Mouse (Mus musculus): ENCODE measurements around the gene Itga9. TPM values are rescaled to one million over a fixed set of nuclear protein-coding genes. Genes with fewer than 3 reads are reported as not detected.

The Itga9 gene
- polyA plus RNA-seq, 1 experiment, result 9.0 TPM

DNA sequence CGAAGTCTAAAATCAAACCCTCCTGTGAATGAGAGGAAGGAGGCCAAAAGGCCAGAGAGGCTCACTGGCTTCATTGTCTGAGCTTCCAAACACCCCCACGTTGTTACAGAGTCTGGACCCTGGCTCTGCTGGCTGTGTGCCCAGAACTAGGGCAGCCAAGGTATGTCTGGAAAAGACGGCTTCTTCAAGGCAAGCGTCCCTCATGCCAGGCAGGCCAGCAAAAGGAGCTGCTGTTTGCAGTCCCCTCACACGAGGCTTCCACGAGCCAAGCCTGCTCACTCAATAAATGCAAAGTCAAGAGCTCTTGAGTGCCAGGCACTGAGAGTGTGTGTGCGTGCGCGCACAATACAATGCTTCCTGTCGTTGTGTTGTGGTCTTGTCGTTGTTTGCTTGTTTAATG is 224.6 kb downstream of the Itga9 start:
- Histone ChIP-seq H3K27me3 (ENCODE audit: control insufficient read depth, insufficient read depth, low read length) (no peaks in the 10 kb centered on the region), H3K27ac (ENCODE audit: control insufficient read depth, insufficient read depth, low read length) (no peak overlapping the region), H3K36me3 (ENCODE audit: control insufficient read depth, insufficient read depth, low read length) (no peaks in the 10 kb centered on the region), H3K4me3 (ENCODE audit: control insufficient read depth, insufficient read depth, low read length) (no peak overlapping the region), H3K4me1 (replicated peaks; ENCODE audit: control insufficient read depth, insufficient read depth, low read length) (no peaks in the 10 kb centered on the region)
- no peak for DNase-seq
- WGBS, result 73% methylated on average over 11 of the region's 11 CpGs
- no peak for TF ChIP-seq POLR2A (IDR thresholded peaks at IDR 0.05; ENCODE audit: control insufficient read depth, extremely low read depth, insufficient read depth, low read length, poor library complexity)
- no peak for TF ChIP-seq CTCF (IDR thresholded peaks at IDR 0.05; ENCODE audit: borderline replicate concordance, control insufficient read depth, extremely low read depth, insufficient read depth, low read length, poor library complexity)

GRCm38 (mm10) chr9:118832533-118832932 is 226.0 kb downstream of the Itga9 start:
- Histone ChIP-seq H3K4me1 (replicated peaks; ENCODE audit: control insufficient read depth, insufficient read depth, low read length) (no peaks in the 10 kb centered on the region), H3K4me3 (ENCODE audit: control insufficient read depth, insufficient read depth, low read length) (no peak overlapping the region), H3K27me3 (ENCODE audit: control insufficient read depth, insufficient read depth, low read length) (no peaks in the 10 kb centered on the region), H3K36me3 (ENCODE audit: control insufficient read depth, insufficient read depth, low read length) (no peaks in the 10 kb centered on the region), H3K27ac (ENCODE audit: control insufficient read depth, insufficient read depth, low read length) (no peak overlapping the region)
- WGBS, result 54% methylated on average over 3 of the region's 3 CpGs
- no peak for DNase-seq
- TF ChIP-seq CTCF (IDR thresholded peaks at IDR 0.05; ENCODE audit: borderline replicate concordance, control insufficient read depth, extremely low read depth, insufficient read depth, low read length, poor library complexity) (no peak), POLR2A (IDR thresholded peaks at IDR 0.05; ENCODE audit: control insufficient read depth, extremely low read depth, insufficient read depth, low read length, poor library complexity) (no peak)

- H3K36me3 ChIP-seq (ENCODE audit: control insufficient read depth, insufficient read depth, low read length), result no peaks in the 10 kb centered on the region
- no peak overlapping the region for H3K4me3 ChIP-seq (ENCODE audit: control insufficient read depth, insufficient read depth, low read length)
- H3K4me1 ChIP-seq (replicated peaks; ENCODE audit: control insufficient read depth, insufficient read depth, low read length), result no peaks in the 10 kb centered on the region
- DNase-seq, result no peak
- H3K27me3 ChIP-seq (ENCODE audit: control insufficient read depth, insufficient read depth, low read length), result no peaks in the 10 kb centered on the region
- H3K27ac ChIP-seq (ENCODE audit: control insufficient read depth, insufficient read depth, low read length), result no peak overlapping the region
- WGBS, result 97% methylated on average over 8 of the region's 8 CpGs
- TF ChIP-seq CTCF (IDR thresholded peaks at IDR 0.05; ENCODE audit: borderline replicate concordance, control insufficient read depth, extremely low read depth, insufficient read depth, low read length, poor library complexity) (no peak), POLR2A (IDR thresholded peaks at IDR 0.05; ENCODE audit: control insufficient read depth, extremely low read depth, insufficient read depth, low read length, poor library complexity) (no peak)
Observed at GRCm38 (mm10) chr9:118833413-118833812, 226.9 kb downstream of the Itga9 start.

- Histone ChIP-seq H3K4me1 (replicated peaks; ENCODE audit: control insufficient read depth, insufficient read depth, low read length) (peaks cover 6% of the 10 kb centered on the region), H3K36me3 (ENCODE audit: control insufficient read depth, insufficient read depth, low read length) (no peaks in the 10 kb centered on the region), H3K4me3 (ENCODE audit: control insufficient read depth, insufficient read depth, low read length) (no peak overlapping the region), H3K27ac (ENCODE audit: control insufficient read depth, insufficient read depth, low read length) (no peak overlapping the region), H3K27me3 (ENCODE audit: control insufficient read depth, insufficient read depth, low read length) (no peaks in the 10 kb centered on the region)
- no peak for DNase-seq
- TF ChIP-seq POLR2A (IDR thresholded peaks at IDR 0.05; ENCODE audit: control insufficient read depth, extremely low read depth, insufficient read depth, low read length, poor library complexity), result no peak
- no peak for TF ChIP-seq CTCF (IDR thresholded peaks at IDR 0.05; ENCODE audit: borderline replicate concordance, control insufficient read depth, extremely low read depth, insufficient read depth, low read length, poor library complexity)
- WGBS, result 94% methylated on average over 7 of the region's 7 CpGs
Observed at GRCm38 (mm10) chr9:118838910-118839667, 232.6 kb downstream of the Itga9 start.

- DNase-seq, result no peak
- Histone ChIP-seq H3K4me3 (ENCODE audit: control insufficient read depth, insufficient read depth, low read length) (no peak overlapping the region), H3K36me3 (ENCODE audit: control insufficient read depth, insufficient read depth, low read length) (no peaks in the 10 kb centered on the region), H3K4me1 (replicated peaks; ENCODE audit: control insufficient read depth, insufficient read depth, low read length) (peaks cover 10% of the 10 kb centered on the region), H3K27me3 (ENCODE audit: control insufficient read depth, insufficient read depth, low read length) (no peaks in the 10 kb centered on the region), H3K27ac (ENCODE audit: control insufficient read depth, insufficient read depth, low read length) (no peak overlapping the region)
- WGBS, result 71% methylated on average over 6 of the region's 6 CpGs
- TF ChIP-seq CTCF (IDR thresholded peaks at IDR 0.05; ENCODE audit: borderline replicate concordance, control insufficient read depth, extremely low read depth, insufficient read depth, low read length, poor library complexity) (no peak), POLR2A (IDR thresholded peaks at IDR 0.05; ENCODE audit: control insufficient read depth, extremely low read depth, insufficient read depth, low read length, poor library complexity) (no peak)
Observed at GRCm38 (mm10) chr9:118841247-118841646, 234.8 kb downstream of the Itga9 start.

DNA sequence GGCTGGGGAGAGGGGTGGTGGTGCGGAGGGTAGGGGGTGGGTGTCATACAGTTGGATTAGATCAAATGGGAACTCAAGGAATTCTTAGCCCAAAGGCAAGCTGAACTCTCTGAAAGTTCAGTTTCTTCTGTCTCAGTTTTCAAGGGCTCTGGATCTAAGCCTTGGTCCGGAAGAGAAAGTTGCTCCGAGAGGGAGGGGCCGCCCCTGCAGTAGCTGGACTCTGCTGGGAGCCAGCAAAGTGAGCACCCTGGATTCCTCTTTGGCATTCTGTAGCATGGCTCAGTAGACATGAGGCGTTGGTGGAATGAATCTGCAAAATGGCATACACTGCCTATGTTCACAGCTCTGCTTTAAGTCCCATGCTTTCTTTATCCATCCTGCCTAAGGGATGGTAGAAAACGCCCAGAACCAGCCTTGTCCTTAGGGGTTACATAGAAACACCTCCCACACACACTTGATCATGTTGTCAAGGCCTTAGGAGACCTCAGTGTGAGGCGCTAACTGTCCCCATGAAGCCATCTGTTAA is 235.5 kb downstream of the Itga9 start:
- Histone ChIP-seq H3K36me3 (ENCODE audit: control insufficient read depth, insufficient read depth, low read length) (no peaks in the 10 kb centered on the region), H3K27me3 (ENCODE audit: control insufficient read depth, insufficient read depth, low read length) (no peaks in the 10 kb centered on the region), H3K4me1 (replicated peaks; ENCODE audit: control insufficient read depth, insufficient read depth, low read length) (peaks cover 10% of the 10 kb centered on the region), H3K4me3 (ENCODE audit: control insufficient read depth, insufficient read depth, low read length) (no peak overlapping the region), H3K27ac (ENCODE audit: control insufficient read depth, insufficient read depth, low read length) (no peak overlapping the region)
- no peak for DNase-seq
- WGBS, result 89% methylated on average over 7 of the region's 7 CpGs
- no peak for TF ChIP-seq CTCF (IDR thresholded peaks at IDR 0.05; ENCODE audit: borderline replicate concordance, control insufficient read depth, extremely low read depth, insufficient read depth, low read length, poor library complexity)
- no peak for TF ChIP-seq POLR2A (IDR thresholded peaks at IDR 0.05; ENCODE audit: control insufficient read depth, extremely low read depth, insufficient read depth, low read length, poor library complexity)

Data from thymus, adult 2 months (tissue).